Mouse (Mus musculus): ENCODE results near the gene Fam20a. TPM values are rescaled to one million over a fixed set of nuclear protein-coding genes. Genes with fewer than 3 reads are reported as not detected.
A peak's percentile ranks its signal among the peaks of the same experiment; 100 is the strongest.
"Not testable (repeated sequence)": the region's sequence is repeated elsewhere in the genome, so short reads cannot be mapped to it uniquely, and the experiment has no call there.

Gene Fam20a
- total RNA-seq, 2 experiments from 2014 or later: 16.1 to 18.9 TPM

- DNase-seq (ENCODE audit: low spot score in 2 of 2): not testable (repeated sequence)
Measured at GRCm38 (mm10) chr11:109660526-109660925, 61.6 kb downstream of the Fam20a start.

GRCm38 (mm10) chr11:109656232-109656631 is 65.8 kb downstream of the Fam20a start:
- DNase-seq (ENCODE audit: low spot score in 2 of 2): no peak

- DNase-seq (ENCODE audit: low spot score in 2 of 2): no peak
Measured at GRCm38 (mm10) chr11:109654581-109654980, 67.5 kb downstream of the Fam20a start.

GRCm38 (mm10) chr11:109653201-109653600 is 68.9 kb downstream of the Fam20a start:
- DNase-seq (ENCODE audit: low spot score in 2 of 2): no peak

- no peak for DNase-seq (ENCODE audit: low spot score in 2 of 2)
Measured at GRCm38 (mm10) chr11:109652505-109652904, 69.6 kb downstream of the Fam20a start.

GRCm38 (mm10) chr11:109651566-109652024 is 70.5 kb downstream of the Fam20a start:
- DNase-seq (ENCODE audit: low spot score in 2 of 2): peak; percentile 37 to 38

GRCm38 (mm10) chr11:109650788-109651565 is 71.1 kb downstream of the Fam20a start:
- DNase-seq (ENCODE audit: low spot score in 2 of 2): peak; percentile 92 to 93

GRCm38 (mm10) chr11:109649975-109650701 is 71.9 kb downstream of the Fam20a start:
- DNase-seq (ENCODE audit: low spot score in 2 of 2): peak; percentile 79 to 83

- peak in 1 of 2 experiments; percentile 51 for DNase-seq (ENCODE audit: low spot score in 2 of 2)
Measured at GRCm38 (mm10) chr11:109649206-109649605, 72.9 kb downstream of the Fam20a start, which contains the start of gene Prkar1a. Prkar1a (plus strand) TSS chr11:109649405.

- peak; percentile 59 to 62 for DNase-seq (ENCODE audit: low spot score in 2 of 2)
Measured at GRCm38 (mm10) chr11:109648510-109648909, 73.6 kb downstream of the Fam20a start.

GRCm38 (mm10) chr11:109641498-109642222 is 80.4 kb downstream of the Fam20a start:
- DNase-seq (ENCODE audit: low spot score in 2 of 2): no peak

GRCm38 (mm10) chr11:109635871-109636395 is 86.1 kb downstream of the Fam20a start:
- DNase-seq (ENCODE audit: low spot score in 2 of 2): no peak

- DNase-seq (ENCODE audit: low spot score in 2 of 2): no peak
Measured at GRCm38 (mm10) chr11:109634928-109635327, 87.2 kb downstream of the Fam20a start.

- no peak for DNase-seq (ENCODE audit: low spot score in 2 of 2)
Measured at GRCm38 (mm10) chr11:109629021-109629521, 93.0 kb downstream of the Fam20a start.

GRCm38 (mm10) chr11:109628099-109628498 is 94.0 kb downstream of the Fam20a start:
- DNase-seq (ENCODE audit: low spot score in 2 of 2): no peak

GRCm38 (mm10) chr11:109627648-109628047 is 94.4 kb downstream of the Fam20a start:
- no peak for DNase-seq (ENCODE audit: low spot score in 2 of 2)

GRCm38 (mm10) chr11:109623238-109623637 is 98.8 kb downstream of the Fam20a start:
- no peak for DNase-seq (ENCODE audit: low spot score in 2 of 2)

- DNase-seq (ENCODE audit: low spot score in 2 of 2): no peak
Measured at GRCm38 (mm10) chr11:109622518-109623037, 99.5 kb downstream of the Fam20a start.

- peak; percentile 54 to 63 for DNase-seq (ENCODE audit: low spot score in 2 of 2)
Measured at GRCm38 (mm10) chr11:109621183-109621582, 100.9 kb downstream of the Fam20a start.

- DNase-seq (ENCODE audit: low spot score in 2 of 2): no peak
Measured at GRCm38 (mm10) chr11:109620356-109620755, 101.7 kb downstream of the Fam20a start.
